Mouse (Mus musculus) limb, embryonic 12.5 days (tissue): ENCODE data around the gene Rnf144a. TPM values are rescaled to one million over a fixed set of nuclear protein-coding genes. Genes with fewer than 3 reads are reported as not detected.

Experiments used
- ATAC-seq: fragments of 200-750 bp; cut with Nextera tagmentation; 2 replicates; pipeline ENCODE4 v1.8.0; 2017; ENCODE audit warnings: low read depth, moderate TSS enrichment; ENCODE audit not compliant: insufficient number of reproducible peaks, insufficient read depth, low FRiP score, low TSS enrichment
- H3K27ac ChIP-seq: fragments of 300-500 bp; sonication (generic); 2 replicates; pipeline ENCODE4 v1.5.1; 2016; ENCODE audit warnings: mild to moderate bottlenecking, moderate library complexity
- H3K27me3 ChIP-seq: fragments of 300-500 bp; sonication (generic); 2 replicates; pipeline ENCODE4 v1.6.1; 2016; ENCODE audit warnings: mild to moderate bottlenecking, moderate library complexity
- H3K36me3 ChIP-seq: fragments of 300-500 bp; sonication (generic); 2 replicates; pipeline ENCODE4 v1.6.1; 2016; ENCODE audit warnings: mild to moderate bottlenecking, moderate library complexity
- H3K4me1 ChIP-seq: fragments of 300-500 bp; sonication (generic); replicated peaks from 2 replicates; pipeline ENCODE4 v1.6.1; 2016
- H3K4me2 ChIP-seq: fragments of 300-500 bp; sonication (generic); 2 replicates; pipeline ENCODE4 v1.6.1; 2016; ENCODE audit warnings: mild to moderate bottlenecking, moderate library complexity
- H3K4me3 ChIP-seq: fragments of 300-500 bp; sonication (generic); replicated peaks from 2 replicates; pipeline ENCODE4 v1.5.1; 2016; ENCODE audit warnings: mild to moderate bottlenecking
- H3K9ac ChIP-seq: fragments of 300-500 bp; sonication (generic); replicated peaks from 2 replicates; pipeline ENCODE4 v1.6.1; 2016; ENCODE audit warnings: mild to moderate bottlenecking, moderate library complexity
- H3K9me3 ChIP-seq: fragments of 300-500 bp; sonication (generic); 2 replicates; pipeline ENCODE4 v1.6.1; 2016; ENCODE audit warnings: mild to moderate bottlenecking, moderate library complexity
- WGBS: fragments of 180-500 bp; shearing (Covaris S2); methylation state at CpG from one replicate; pipeline ENCODE4 v1.1.7; 2016; 5-methylcytosine and 5-hydroxymethylcytosine counted together
- polyA plus RNA-seq: library from polyadenylated mRNA; unstranded; fragments of >200 nt; fragmentation: Nextera tagmentation; extraction: Ambion mirVana; gene quantifications from 2 replicates; pipeline ENCODE4 v1.2.1, GENCODE M21; 2016

Gene Rnf144a
- polyA plus RNA-seq, 1 experiment from 2014 or later: 63.4 TPM

DNA sequence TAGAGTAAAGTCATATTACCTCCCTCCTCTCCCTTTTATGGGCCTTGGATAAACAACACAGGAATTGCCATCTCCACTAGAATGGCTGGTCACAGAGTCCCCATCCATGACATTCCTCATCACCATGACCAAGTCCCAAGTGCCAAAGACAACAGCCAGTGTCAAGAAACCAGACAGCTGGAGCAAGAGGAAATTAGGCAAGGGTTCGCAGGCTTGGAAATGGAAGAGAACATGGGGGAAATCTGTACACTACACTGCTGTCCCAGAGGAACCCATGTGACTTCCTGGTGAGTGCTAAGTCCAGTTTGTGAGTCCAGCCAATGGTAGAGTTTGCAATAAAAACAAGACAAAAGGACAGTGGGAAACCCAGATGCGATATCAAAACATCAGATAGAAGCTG, 47.7 kb downstream of the Rnf144a start:
- no peak overlapping the region for H3K9ac ChIP-seq
- 84% methylated on average over 2 of the region's 2 CpGs for WGBS
- no peaks in the 10 kb centered on the region for H3K27me3 ChIP-seq
- H3K4me3 ChIP-seq: no peak overlapping the region
- no peak for ATAC-seq
- no peak overlapping the region for H3K4me2 ChIP-seq
- peaks cover 30% of the 10 kb centered on the region for H3K36me3 ChIP-seq
- H3K4me1 ChIP-seq: peaks cover 8% of the 10 kb centered on the region
- H3K27ac ChIP-seq: no peak overlapping the region
- H3K9me3 ChIP-seq: no peaks in the 10 kb centered on the region

DNA sequence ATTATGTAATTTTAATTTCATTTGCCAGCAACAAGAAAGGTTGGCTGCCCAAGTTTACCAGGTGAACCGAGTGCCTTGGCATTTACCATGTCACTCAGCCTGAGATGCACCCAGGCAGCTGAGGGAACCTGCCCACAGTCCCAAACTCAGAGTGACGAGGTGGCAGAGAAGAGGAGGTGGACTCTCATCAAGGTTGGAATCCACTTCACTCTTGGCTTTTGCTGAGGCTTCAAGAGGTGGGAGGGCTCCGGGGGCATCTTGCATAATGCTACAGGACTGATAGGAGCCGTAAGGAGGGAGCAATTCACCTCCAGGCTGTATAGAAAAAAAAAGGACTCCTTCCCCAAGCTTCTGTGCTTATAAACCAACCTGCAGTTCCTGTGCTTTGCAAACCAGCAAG, 48.7 kb downstream of the Rnf144a start:
- Histone ChIP-seq H3K9me3 (no peaks in the 10 kb centered on the region), H3K4me1 (peaks cover 8% of the 10 kb centered on the region), H3K36me3 (peaks cover 28% of the 10 kb centered on the region), H3K9ac (no peak overlapping the region), H3K27ac (no peak overlapping the region), H3K27me3 (no peaks in the 10 kb centered on the region), H3K4me2 (no peak overlapping the region), H3K4me3 (no peak overlapping the region)
- 90% methylated on average over 4 of the region's 4 CpGs for WGBS
- ATAC-seq: no peak

DNA sequence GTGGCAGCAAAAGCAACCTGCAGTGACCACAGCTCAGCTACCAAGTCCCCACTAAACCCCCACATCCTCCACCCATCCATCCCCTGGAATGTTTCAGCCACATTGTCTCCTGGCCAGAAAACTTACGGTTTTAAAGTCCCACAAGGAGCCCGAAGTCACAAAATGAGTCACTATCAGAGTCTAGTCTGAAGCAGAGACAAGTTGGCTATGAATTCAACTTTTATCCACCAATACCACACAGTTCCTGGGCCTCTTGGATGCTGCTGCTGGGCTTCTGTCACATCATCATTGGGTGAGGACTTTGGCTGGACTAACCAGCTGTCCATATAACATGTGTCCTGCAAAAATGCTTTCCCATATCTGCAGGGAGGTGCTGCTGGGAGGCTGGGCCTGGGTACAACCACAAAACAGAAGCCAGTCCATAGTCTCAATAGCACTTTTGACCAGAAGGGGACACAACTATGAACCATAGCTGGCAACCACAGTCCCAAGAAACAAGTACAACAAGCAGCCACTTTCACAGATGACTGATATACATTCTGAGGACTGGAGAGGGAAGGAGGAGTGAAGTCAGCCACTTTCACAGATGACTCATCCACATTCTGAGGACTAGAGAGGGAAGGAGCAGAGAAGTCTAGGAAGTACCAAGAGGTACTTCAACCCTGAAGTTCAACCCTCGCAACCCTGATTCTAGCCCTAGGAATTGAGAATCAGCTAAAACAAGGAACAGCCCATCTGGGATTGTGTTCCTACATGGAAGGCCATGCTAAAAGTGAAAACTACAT, 49.3 kb downstream of the Rnf144a start:
- no peak overlapping the region for H3K9ac ChIP-seq
- WGBS: 94% methylated on average over 3 of the region's 3 CpGs
- no peak for ATAC-seq
- H3K36me3 ChIP-seq: peaks cover 26% of the 10 kb centered on the region
- H3K4me2 ChIP-seq: no peak overlapping the region
- H3K27ac ChIP-seq: no peak overlapping the region
- peaks cover 8% of the 10 kb centered on the region for H3K4me1 ChIP-seq
- H3K27me3 ChIP-seq: no peaks in the 10 kb centered on the region
- H3K9me3 ChIP-seq: no peaks in the 10 kb centered on the region
- no peak overlapping the region for H3K4me3 ChIP-seq

DNA sequence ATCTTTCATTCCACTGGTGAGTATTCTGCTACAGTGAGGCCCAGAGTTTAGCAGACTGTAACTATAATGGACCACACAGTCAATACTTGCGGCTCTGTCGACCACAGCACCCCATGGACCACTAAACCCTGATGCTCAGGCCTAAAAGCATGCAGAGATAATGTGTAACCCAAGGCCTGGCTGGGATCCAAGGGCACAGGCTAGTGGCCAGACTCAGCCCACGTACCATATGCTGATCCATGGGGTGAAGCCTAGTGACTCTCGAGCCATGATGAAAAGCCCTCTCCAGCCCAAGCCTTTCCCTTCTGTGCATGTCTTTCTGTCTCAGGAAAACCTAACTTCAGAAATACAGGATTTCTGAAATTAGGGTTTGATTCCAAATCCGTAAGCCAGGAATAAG, 50.2 kb downstream of the Rnf144a start:
- no peak overlapping the region for H3K4me2 ChIP-seq
- no peak overlapping the region for H3K9ac ChIP-seq
- H3K27me3 ChIP-seq: no peaks in the 10 kb centered on the region
- H3K4me3 ChIP-seq: no peak overlapping the region
- ATAC-seq: no peak
- WGBS: 91% methylated on average over 5 of the region's 5 CpGs
- peaks cover 26% of the 10 kb centered on the region for H3K36me3 ChIP-seq
- H3K27ac ChIP-seq: no peak overlapping the region
- H3K4me1 ChIP-seq: peaks cover 8% of the 10 kb centered on the region
- no peaks in the 10 kb centered on the region for H3K9me3 ChIP-seq

DNA sequence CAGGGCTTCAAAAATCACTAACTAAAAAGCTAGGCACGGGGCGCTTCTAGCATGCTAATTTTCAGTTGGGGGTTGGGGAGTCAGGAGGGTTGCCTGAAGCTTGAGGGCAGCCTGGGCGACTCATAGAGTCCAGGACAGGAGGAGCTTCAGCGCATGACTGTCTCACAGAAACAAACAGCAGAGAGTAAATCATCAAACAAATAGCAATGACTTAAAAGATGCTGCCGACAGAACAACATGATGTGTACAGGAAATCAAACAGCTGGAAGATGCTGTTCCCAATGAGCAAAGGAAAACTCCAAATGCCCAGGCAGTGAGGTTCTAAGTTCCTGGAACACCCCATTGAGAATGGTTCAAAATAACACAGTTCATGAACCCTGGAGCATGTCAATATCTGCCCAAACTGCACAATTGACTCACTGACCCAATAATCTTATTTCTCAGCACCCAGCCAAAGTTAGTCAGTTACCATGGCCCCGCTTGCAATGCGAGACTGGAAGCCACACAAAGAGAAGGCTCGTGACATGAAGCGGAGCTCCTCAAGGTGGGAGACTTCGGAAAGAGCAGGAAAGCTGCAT, 54.0 kb downstream of the Rnf144a start:
- 86% methylated on average over 10 of the region's 10 CpGs for WGBS
- no peaks in the 10 kb centered on the region for H3K9me3 ChIP-seq

DNA sequence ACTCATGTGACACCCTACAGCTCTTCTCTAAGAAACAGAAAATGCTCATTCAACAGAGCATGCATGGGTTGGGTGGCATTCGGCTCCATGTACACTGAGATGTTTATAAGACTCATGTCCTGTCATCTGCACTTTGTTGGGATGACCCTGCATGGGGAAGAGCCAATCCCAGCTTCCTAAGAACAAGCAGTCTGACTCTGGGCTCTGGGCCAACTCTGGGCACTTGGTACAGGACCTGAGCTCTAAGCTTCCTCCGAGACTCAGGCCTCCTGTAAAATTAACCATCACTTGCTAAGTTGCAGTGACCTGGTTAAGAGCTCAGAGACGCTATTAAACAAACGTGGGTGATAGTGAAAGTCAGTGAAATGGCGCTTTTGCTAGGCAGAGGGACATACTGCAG, 55.2 kb downstream of the Rnf144a start:
- Histone ChIP-seq H3K4me2 (no peak overlapping the region), H3K4me3 (no peak overlapping the region), H3K27ac (no peak overlapping the region), H3K9ac (no peak overlapping the region), H3K4me1 (no peaks in the 10 kb centered on the region; the same call in none of the 2 replicates), H3K9me3 (no peaks in the 10 kb centered on the region), H3K36me3 (peaks cover 32% of the 10 kb centered on the region), H3K27me3 (no peaks in the 10 kb centered on the region)
- no peak for ATAC-seq
- 84% methylated on average over 5 of the region's 5 CpGs for WGBS

More for the DNA sequence above, 54.0 kb downstream of the Rnf144a start:
- Histone ChIP-seq H3K27ac (no peak overlapping the region), H3K27me3 (no peaks in the 10 kb centered on the region), H3K4me3 (no peak overlapping the region), H3K4me2 (no peak overlapping the region), H3K4me1 (peaks cover 2% of the 10 kb centered on the region), H3K36me3 (peaks cover 35% of the 10 kb centered on the region), H3K9ac (no peak overlapping the region)
- ATAC-seq: no peak

DNA sequence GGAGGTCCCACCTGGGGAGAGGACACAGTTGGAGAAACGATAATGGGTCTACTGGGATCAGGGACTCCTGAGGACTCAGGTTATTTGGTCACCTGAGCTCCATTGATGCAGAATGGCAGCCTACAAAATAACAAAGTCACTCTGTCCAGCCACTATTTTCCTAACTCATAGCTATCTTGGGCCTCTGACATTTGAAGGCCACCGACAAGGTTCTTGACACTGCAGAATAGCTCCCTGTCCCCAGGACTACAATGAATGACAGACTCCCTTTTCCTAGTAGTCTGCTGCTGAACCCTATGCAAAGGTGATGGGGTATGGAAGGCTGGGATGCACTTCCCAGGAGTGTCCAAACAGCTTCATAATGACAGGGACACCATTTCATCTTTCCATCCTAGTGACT, 55.8 kb downstream of the Rnf144a start:
- no peaks in the 10 kb centered on the region for H3K9me3 ChIP-seq
- no peak overlapping the region for H3K9ac ChIP-seq
- peaks cover 26% of the 10 kb centered on the region for H3K36me3 ChIP-seq
- no peak for ATAC-seq
- H3K27me3 ChIP-seq: no peaks in the 10 kb centered on the region
- no peak overlapping the region for H3K4me2 ChIP-seq
- no peak overlapping the region for H3K27ac ChIP-seq
- H3K4me1 ChIP-seq: no peaks in the 10 kb centered on the region; the same call in none of the 2 replicates
- no peak overlapping the region for H3K4me3 ChIP-seq
- 96% methylated on average over 2 of the region's 2 CpGs for WGBS

DNA sequence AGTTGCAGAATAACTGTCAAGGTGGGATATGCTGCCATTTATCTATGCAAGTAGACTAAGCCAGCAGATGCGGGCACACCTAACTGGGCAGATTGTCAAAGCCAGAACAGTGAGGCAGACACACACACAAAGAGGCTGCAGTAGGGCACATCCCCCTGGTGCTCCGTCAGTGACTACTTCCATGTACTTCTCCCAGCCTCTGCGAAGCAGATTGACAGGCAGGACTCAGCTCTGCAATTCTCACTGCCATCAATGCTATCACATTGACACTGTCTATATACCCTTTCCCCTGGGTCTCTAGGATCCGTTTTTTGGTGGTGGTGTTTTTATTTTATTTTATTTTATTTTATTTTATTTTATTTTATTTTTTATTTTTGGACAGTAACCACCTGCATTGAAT, 57.8 kb downstream of the Rnf144a start:
- no peaks in the 10 kb centered on the region for H3K9me3 ChIP-seq
- 95% methylated on average over 4 of the region's 4 CpGs for WGBS
- H3K4me2 ChIP-seq: no peak overlapping the region
- H3K9ac ChIP-seq: no peak overlapping the region
- no peak for ATAC-seq
- H3K36me3 ChIP-seq: peaks cover 25% of the 10 kb centered on the region
- no peaks in the 10 kb centered on the region; the same call in none of the 2 replicates for H3K4me1 ChIP-seq
- no peak overlapping the region for H3K27ac ChIP-seq
- no peaks in the 10 kb centered on the region for H3K27me3 ChIP-seq
- H3K4me3 ChIP-seq: no peak overlapping the region

DNA sequence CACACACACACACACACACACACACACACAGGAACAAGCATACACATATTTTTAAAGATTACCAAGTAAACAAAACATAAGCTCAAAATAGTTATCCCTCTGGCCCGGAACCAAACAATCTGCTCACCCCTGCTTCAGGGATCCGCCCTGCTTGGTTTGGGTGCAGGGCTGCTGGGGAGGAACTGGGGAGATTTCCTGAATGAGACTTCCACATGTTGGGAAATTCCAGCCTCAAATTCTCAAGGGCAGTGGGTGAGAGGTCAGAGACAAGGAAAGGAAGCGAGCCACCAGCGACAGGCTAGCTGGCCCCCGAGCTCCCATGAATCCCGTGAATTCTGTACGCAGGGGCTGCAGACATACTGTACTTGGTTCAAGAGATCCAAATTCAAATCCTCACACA, 58.9 kb downstream of the Rnf144a start:
- H3K27ac ChIP-seq: 0 out of 2 replicates have a peak overlapping the region, but pooled peaks have one; percentile 12
- no peak for ATAC-seq
- no peaks in the 10 kb centered on the region for H3K9me3 ChIP-seq
- no peak overlapping the region for H3K4me2 ChIP-seq
- H3K4me3 ChIP-seq: no peak overlapping the region
- WGBS: 79% methylated on average over 7 of the region's 7 CpGs
- no peak overlapping the region for H3K9ac ChIP-seq
- H3K36me3 ChIP-seq: peaks cover 30% of the 10 kb centered on the region
- no peaks in the 10 kb centered on the region for H3K27me3 ChIP-seq
- H3K4me1 ChIP-seq: no peaks in the 10 kb centered on the region; the same call in none of the 2 replicates

DNA sequence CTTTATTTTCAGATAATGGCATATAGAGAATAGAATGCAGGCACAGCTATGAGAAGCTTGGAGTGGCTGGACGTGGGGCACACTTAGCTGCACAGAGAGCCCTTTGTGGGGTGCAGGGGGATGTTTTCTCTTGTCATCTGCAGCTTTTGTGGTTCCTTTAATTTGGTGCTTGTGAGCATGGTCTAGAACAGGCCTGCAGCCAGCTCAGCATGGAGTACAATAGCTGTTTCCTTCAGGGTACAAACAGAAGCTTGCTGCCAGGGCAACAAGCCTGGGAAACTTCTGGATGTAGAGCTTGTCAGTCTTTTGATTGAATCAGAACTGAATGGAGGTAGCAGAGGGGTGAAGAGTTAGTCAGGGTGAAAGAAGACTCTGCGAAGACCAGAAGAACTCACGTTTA, 63.7 kb downstream of the Rnf144a start:
- H3K36me3 ChIP-seq: peaks cover 18% of the 10 kb centered on the region
- no peaks in the 10 kb centered on the region; the same call in 1 of the 2 replicates for H3K4me1 ChIP-seq
- no peak overlapping the region for H3K4me2 ChIP-seq
- H3K27me3 ChIP-seq: no peaks in the 10 kb centered on the region
- ATAC-seq: no peak
- no peak overlapping the region for H3K4me3 ChIP-seq
- H3K9ac ChIP-seq: no peak overlapping the region
- no peak overlapping the region for H3K27ac ChIP-seq
- no peaks in the 10 kb centered on the region for H3K9me3 ChIP-seq
- 91% methylated on average over 3 of the region's 3 CpGs for WGBS

DNA sequence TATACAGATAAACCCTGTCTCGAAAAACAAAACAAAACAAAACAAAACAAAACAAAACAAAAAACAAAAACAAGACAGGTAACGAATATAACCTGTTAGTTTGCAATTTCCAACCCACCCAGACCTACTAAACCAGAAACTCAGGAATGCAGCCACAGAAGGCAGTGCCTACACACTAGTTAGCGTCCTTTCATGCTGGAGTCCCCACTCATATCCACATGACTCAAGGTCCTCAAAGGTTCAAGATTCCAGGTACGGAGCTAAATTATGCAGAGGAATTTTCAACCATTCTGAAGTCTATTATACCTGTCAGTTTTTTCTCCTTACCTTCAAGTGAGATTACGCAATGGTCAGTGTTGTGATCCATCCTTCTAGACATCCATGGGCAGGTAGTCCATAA, 70.6 kb downstream of the Rnf144a start:
- H3K27me3 ChIP-seq: no peaks in the 10 kb centered on the region
- H3K4me1 ChIP-seq: no peaks in the 10 kb centered on the region
- no peak overlapping the region for H3K9ac ChIP-seq
- ATAC-seq: no peak
- 93% methylated on average over 5 of the region's 5 CpGs for WGBS
- H3K4me2 ChIP-seq: no peak overlapping the region
- H3K27ac ChIP-seq: no peak overlapping the region
- no peak overlapping the region for H3K4me3 ChIP-seq
- peaks cover 3% of the 10 kb centered on the region; the same call in 1 of the 2 replicates for H3K36me3 ChIP-seq
- H3K9me3 ChIP-seq: no peaks in the 10 kb centered on the region
